Mouse (Mus musculus) embryonic fibroblast, embryonic 13.5 days (primary cell): ENCODE results near the gene Med12l.

Source experiments
- CTCF ChIP-seq: IDR thresholded peaks from 2 replicates; pipeline ENCODE4 v1.5.1; 2011; ENCODE audit warnings: mild to moderate bottlenecking, control low read depth, low read length, moderate library complexity, borderline replicate concordance; ENCODE audit not compliant: insufficient read depth
- POLR2A ChIP-seq: IDR thresholded peaks from 2 replicates; pipeline ENCODE4 v1.6.1; 2011; ENCODE audit warnings: low read depth, mild to moderate bottlenecking, control low read depth, low read length, moderate library complexity

DNA sequence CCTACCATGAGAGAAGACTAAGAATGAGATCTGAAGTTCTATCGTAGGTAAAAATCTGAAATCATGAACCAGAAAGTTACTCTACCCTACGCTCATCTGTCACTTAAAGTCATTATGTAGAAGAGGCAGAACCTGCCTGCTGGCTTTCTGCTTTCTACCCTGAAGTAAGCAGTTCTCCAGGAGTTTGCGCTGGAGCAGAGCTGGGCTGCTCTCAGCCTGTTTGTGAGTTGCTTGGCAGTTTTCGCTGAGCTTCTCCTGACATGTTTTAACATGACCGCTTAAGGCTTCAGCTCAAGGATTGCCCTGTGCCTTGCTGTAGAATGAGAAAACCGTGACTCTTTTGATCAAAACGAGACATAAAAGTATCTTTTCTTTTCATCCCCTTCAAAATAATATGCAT lies 188.5 kb downstream of the Med12l start:
- TF ChIP-seq CTCF (no peak), POLR2A (no peak)
